Mouse (Mus musculus): ENCODE measurements around the gene Ppp1r14c. TPM values are rescaled to one million over a fixed set of nuclear protein-coding genes. Genes with fewer than 3 reads are reported as not detected.
"Not testable (repeated sequence)": the region's sequence is repeated elsewhere in the genome, so short reads cannot be mapped to it uniquely, and the experiment has no call there.

The Ppp1r14c gene
- total RNA-seq, 1 experiment from 2014 or later = 0.35 TPM

- ATAC-seq (ENCODE audit: extremely low read depth, insufficient number of reproducible peaks, low FRiP score, poor library complexity, severe bottlenecking) = not testable (repeated sequence)
Observed at GRCm38 (mm10) chr10:3446748-3447147, 80.9 kb downstream of the Ppp1r14c start.

- ATAC-seq (ENCODE audit: extremely low read depth, insufficient number of reproducible peaks, low FRiP score, poor library complexity, severe bottlenecking) = no peak
Observed at GRCm38 (mm10) chr10:3448699-3449098, 82.8 kb downstream of the Ppp1r14c start.

DNA sequence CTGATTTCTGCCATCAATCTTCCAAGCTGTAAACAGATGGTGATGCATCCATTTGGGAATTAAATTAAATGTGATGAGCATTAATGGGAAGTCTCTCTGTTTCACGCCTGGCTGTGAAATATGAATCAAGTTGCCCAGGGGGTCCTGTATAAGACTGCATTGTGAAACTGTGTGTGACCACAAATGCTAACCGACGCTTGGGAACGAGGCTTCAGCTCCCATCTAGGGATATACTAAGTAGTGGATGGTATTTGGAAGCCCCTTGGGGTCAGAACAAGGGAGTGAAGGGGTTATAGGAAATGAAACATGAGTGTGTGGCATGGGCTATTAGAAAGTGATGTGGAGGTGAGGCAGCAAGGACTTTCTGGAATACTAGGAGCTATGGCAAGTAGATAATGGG is 86.1 kb downstream of the Ppp1r14c start:
- ATAC-seq (ENCODE audit: extremely low read depth, insufficient number of reproducible peaks, low FRiP score, poor library complexity, severe bottlenecking) = no peak

GRCm38 (mm10) chr10:3452822-3453475 is 87.1 kb downstream of the Ppp1r14c start:
- no peak for ATAC-seq (ENCODE audit: extremely low read depth, insufficient number of reproducible peaks, low FRiP score, poor library complexity, severe bottlenecking)

GRCm38 (mm10) chr10:3458686-3459085 is 92.8 kb downstream of the Ppp1r14c start:
- no peak for ATAC-seq (ENCODE audit: extremely low read depth, insufficient number of reproducible peaks, low FRiP score, poor library complexity, severe bottlenecking)

- ATAC-seq (ENCODE audit: extremely low read depth, insufficient number of reproducible peaks, low FRiP score, poor library complexity, severe bottlenecking) = no peak
Observed at GRCm38 (mm10) chr10:3460841-3461240, 95.0 kb downstream of the Ppp1r14c start.

DNA sequence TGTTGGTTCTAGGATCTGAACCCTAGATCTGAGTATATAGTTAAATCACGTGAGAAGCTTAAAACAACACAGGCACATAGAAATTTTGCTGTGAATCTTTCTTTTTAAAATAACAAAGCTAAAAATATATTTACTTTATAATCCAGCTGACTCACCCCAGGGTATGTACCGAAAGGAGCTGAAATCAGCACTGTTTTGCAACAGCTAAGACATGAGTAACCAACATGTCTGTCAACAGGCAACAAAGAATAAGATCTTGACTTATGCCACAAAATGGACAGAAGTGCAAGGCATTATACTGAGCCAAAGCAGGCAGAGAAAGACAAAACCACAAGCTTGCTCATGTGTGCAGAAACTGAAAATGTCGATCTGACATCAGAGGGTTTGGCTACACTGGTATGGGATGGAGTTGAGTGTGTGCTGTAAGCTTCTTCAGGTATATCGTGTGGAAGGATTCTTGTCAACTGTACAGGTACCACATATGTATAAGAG is 100.3 kb downstream of the Ppp1r14c start:
- no peak for ATAC-seq (ENCODE audit: extremely low read depth, insufficient number of reproducible peaks, low FRiP score, poor library complexity, severe bottlenecking)

DNA sequence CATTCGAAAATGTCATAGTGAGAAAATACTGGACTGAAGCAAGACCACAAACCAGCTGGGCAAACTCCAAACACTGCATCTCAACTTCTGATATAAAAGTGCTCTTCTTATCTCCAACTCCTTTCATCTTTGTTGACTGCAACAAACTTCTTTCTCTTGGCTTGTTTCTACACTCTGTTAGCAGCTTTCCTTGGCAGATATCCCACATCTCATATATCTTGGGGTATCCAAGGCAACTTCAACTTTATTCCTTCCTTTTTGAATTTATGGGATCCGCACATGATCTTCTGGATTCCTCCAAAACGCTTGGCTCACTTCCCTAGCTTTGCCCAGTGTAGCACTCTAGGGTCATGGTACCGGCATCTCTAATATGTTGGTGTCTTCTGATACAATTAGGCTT is 102.7 kb downstream of the Ppp1r14c start:
- ATAC-seq (ENCODE audit: extremely low read depth, insufficient number of reproducible peaks, low FRiP score, poor library complexity, severe bottlenecking) = no peak

- ATAC-seq (ENCODE audit: extremely low read depth, insufficient number of reproducible peaks, low FRiP score, poor library complexity, severe bottlenecking) = no peak
Observed at GRCm38 (mm10) chr10:3476611-3477010, 110.8 kb downstream of the Ppp1r14c start.

DNA sequence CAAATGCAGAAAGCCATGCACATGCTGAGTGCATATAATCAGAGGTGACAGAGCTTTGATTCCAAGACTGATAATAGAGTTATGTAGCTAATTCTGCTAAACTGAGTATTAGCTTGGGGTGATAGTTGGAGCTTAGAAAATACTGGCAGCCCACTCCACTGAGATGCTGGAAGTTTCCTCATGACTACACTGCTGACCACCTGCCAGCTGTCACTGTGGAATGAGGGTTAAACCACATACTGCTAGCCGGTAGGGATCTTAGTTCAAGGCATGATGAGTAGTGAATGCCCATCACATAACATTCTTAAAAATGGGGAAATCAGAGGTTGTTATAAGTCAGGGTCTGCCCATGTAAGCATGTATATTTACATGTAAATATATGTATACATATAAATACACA is 113.9 kb downstream of the Ppp1r14c start:
- no peak for ATAC-seq (ENCODE audit: extremely low read depth, insufficient number of reproducible peaks, low FRiP score, poor library complexity, severe bottlenecking)

DNA sequence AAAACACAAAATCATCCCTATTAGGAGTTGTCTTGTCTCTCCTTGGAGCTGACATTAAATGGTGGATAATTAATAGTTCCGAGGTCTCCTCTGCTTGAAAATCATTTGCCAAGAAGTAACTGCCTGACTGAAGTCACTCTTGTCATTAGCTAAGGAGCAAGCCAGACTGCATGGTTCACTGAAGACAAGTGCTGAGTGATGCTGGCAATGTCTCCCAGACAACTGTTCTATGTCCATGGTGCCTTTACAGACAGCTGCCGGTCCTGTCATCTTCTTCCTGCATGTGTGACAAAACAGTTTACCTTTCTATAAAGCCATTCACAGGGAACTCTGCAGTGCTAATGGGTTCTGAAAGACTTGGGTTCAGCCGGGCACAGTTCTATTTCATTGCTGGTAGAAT is 124.2 kb downstream of the Ppp1r14c start:
- no peak for ATAC-seq (ENCODE audit: extremely low read depth, insufficient number of reproducible peaks, low FRiP score, poor library complexity, severe bottlenecking)

DNA sequence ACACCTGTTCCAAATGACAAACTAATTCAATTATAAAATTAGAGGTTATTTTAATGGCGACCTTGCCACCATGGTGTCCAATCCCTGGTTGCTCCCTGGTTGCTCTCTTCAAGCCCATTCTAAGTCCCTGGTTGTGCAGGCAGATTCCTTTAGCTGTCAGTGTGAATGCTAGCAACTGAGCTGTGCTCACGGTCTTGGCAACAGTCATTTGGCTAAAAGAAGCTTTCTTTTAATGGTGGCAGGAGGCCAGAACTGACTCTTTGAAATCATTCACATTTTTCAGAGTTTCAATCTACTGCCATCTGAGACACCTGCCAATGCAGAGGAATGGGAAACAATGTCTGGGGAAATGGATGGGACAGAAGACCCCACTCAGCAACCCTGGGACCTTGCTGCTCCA is 130.9 kb downstream of the Ppp1r14c start:
- no peak for ATAC-seq (ENCODE audit: extremely low read depth, insufficient number of reproducible peaks, low FRiP score, poor library complexity, severe bottlenecking)

DNA sequence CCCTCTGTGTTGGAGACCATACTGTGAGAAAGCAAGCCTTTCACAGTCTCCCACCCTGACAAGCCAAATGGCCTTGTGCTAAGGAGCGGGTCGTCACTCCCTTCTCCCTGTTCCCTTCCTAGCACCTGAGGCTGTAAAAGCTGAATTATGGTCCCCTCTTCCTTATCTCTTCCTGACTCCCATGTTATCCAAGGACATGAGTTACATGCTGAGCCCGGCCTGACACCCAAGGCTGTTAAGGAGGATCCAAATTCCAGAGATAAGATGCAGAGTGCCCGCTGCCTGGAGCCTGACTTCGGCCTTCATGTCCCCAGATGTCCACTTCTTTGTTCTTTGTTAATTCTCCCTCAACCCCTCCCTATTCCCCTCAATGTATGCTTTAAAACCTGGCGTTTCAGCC is 135.0 kb downstream of the Ppp1r14c start:
- ATAC-seq (ENCODE audit: extremely low read depth, insufficient number of reproducible peaks, low FRiP score, poor library complexity, severe bottlenecking) = not testable (repeated sequence)

DNA sequence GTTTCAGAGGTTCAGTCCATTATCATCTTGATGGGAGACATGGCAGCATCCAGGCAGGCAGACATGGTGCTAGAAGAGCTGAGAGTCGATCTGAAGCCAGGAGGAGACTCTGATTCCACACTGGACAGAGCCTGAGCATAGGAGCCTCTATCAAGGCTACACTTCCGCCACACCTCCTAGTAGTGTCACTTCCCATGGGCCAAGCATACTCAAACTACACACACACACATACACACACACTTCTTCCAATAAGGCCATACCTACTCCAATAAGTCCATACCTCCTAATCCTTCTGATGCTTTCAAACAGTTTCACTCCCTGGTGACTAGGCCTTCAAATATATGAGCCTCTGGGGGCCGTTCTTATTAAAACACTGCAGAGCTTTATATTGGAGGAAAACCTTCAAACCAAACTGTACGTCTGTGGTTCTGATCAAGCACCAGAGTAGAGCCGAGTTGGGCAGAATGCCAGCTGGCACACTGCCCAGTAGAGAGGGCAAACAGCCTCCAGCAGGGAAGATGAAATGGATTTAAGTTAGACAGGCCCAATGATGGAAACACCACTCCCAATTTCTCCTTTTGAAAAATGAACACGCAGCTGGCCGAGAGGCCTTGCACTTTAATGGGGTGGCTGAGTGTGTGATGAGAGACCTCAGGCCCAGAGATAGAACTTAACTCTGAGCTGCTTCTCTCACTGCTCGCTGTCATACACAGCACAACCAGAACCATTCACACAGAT is 141.8 kb downstream of the Ppp1r14c start:
- ATAC-seq (ENCODE audit: extremely low read depth, insufficient number of reproducible peaks, low FRiP score, poor library complexity, severe bottlenecking) = no peak

DNA sequence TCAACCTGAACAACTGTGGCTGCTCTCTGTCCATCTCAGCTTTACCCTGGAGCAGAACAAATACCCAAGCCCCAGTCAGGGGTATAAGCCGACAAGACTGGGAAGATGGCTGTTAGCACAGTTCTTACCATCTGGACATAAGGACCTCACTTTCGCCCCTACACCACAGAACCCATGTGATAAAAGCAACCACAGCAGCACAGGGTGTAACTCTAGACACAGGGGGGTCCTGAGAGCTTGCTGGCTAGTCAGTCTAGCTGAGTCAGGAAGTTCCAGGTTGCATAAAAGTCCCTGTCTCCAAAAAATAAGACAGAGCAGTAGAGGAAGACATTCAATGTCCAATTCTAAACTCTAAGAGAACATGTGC is 142.3 kb downstream of the Ppp1r14c start:
- ATAC-seq (ENCODE audit: extremely low read depth, insufficient number of reproducible peaks, low FRiP score, poor library complexity, severe bottlenecking) = no peak

GRCm38 (mm10) chr10:3508746-3509145 is 142.9 kb downstream of the Ppp1r14c start:
- no peak for ATAC-seq (ENCODE audit: extremely low read depth, insufficient number of reproducible peaks, low FRiP score, poor library complexity, severe bottlenecking)

DNA sequence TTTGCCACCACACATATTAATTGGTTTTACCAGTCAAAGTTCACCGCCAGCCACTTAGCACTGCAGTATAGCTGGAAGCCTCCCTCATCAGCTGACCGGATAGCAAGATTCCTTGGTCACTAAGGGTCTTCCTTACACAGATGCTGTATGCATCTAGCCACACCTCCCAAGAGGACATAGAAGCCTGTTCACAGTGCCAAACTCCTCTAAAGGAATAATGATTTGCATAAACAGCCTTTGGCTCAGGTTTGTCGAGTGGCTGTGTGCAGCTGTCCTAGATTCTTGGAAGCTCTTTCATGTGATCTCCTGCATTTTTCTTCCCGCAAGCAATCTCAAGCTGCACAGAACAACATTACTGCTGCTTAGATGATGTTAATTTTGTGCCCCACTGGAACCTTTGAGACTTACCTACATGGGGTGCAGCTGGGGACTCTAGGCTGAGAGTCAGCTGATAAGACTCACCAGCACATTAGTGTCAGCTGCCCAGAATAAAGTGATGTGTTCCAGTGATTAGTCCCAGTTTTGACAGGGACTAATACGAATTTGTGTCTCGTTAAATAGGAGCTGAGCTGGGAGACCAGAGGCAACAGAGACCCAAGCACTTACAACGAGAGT is 143.9 kb downstream of the Ppp1r14c start:
- ATAC-seq (ENCODE audit: extremely low read depth, insufficient number of reproducible peaks, low FRiP score, poor library complexity, severe bottlenecking) = no peak

DNA sequence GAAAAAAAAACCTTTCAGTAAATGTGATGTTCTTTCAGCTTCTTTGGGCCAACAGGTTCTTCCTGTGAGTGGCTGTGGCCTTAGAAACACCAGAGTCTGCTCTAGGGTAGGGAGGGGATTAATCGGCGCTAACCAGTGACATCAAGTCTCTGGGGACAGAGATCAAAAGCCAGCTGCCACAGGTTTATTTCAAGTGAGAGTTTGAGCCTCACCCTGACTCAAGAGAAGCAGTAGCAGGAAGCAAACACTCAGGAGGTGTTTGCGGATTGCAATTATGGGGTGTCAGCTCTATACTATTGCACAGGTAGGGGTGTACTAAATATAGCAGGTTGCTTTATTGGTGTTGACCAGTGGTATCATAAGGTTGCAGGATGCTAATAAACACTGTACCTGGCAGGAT is 144.6 kb downstream of the Ppp1r14c start:
- no peak for ATAC-seq (ENCODE audit: extremely low read depth, insufficient number of reproducible peaks, low FRiP score, poor library complexity, severe bottlenecking)

GRCm38 (mm10) chr10:3511401-3511800 is 145.5 kb downstream of the Ppp1r14c start:
- no peak for ATAC-seq (ENCODE audit: extremely low read depth, insufficient number of reproducible peaks, low FRiP score, poor library complexity, severe bottlenecking)

DNA sequence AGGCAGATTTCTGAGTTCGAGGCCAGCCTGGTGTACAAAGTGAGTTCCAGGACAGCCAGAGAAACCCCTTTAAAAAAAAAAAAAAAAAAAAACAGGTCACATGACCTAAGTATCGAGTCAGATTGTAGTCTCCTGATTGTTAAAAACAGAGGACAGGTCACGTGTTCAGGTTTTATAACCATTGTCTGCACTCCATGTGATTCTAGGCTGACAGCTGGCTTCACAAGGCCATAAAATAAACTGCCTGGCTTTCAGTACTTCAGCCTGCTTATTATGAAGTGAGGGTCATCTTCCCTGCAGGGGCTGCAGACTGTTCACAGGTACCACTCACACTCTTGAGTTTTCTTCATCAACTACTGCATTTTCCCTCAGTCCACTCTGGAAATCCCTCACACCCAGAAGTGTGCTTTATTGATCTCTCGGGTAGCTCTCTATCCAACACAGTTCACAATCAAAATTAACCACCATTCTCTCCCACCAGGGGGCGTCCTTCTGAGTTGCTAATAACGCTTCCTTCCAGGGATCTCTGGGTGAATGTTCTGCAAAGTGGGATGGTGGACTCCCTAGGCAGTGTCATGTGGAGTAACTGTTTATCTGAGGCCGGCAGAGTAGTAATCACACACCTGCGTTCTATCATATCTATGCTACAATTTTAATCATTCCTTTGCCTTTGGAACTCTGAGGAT is 146.9 kb downstream of the Ppp1r14c start:
- ATAC-seq (ENCODE audit: extremely low read depth, insufficient number of reproducible peaks, low FRiP score, poor library complexity, severe bottlenecking) = no peak
